Mouse (Mus musculus): ENCODE data around the gene Rapgef4.
"Not testable (repeated sequence)": the region's sequence is repeated elsewhere in the genome, so short reads cannot be mapped to it uniquely, and the experiment has no call there.

The Rapgef4 gene

GRCm38 (mm10) chr2:72031717-72032116 is 50.7 kb downstream of the Rapgef4 start:
- no peak for DNase-seq

- peak; percentile 83 to 84 for DNase-seq
Measured at GRCm38 (mm10) chr2:72035616-72036015, 54.6 kb downstream of the Rapgef4 start.

GRCm38 (mm10) chr2:72037357-72037756 is 56.3 kb downstream of the Rapgef4 start:
- no peak for DNase-seq

- peak; percentile 93 to 95 for DNase-seq
Measured at GRCm38 (mm10) chr2:72038235-72038634, 57.2 kb downstream of the Rapgef4 start.

- peak; percentile 84 to 88 for DNase-seq
Measured at GRCm38 (mm10) chr2:72038651-72039251, 57.7 kb downstream of the Rapgef4 start.

- no peak for DNase-seq
Measured at GRCm38 (mm10) chr2:72039522-72040045, 58.5 kb downstream of the Rapgef4 start.

GRCm38 (mm10) chr2:72041087-72041486 is 60.0 kb downstream of the Rapgef4 start:
- DNase-seq, result no peak

- peak in 1 of 2 experiments; percentile 56 for DNase-seq
Measured at GRCm38 (mm10) chr2:72042093-72042492, 61.1 kb downstream of the Rapgef4 start.

GRCm38 (mm10) chr2:72044191-72044590 is 63.2 kb downstream of the Rapgef4 start:
- peak; percentile 36 for DNase-seq

GRCm38 (mm10) chr2:72045024-72045423 is 64.0 kb downstream of the Rapgef4 start:
- peak in 1 of 2 experiments; percentile 42 for DNase-seq

GRCm38 (mm10) chr2:72045659-72046058 is 64.6 kb downstream of the Rapgef4 start:
- no peak for DNase-seq

- DNase-seq, result no peak
Measured at GRCm38 (mm10) chr2:72050451-72050850, 69.4 kb downstream of the Rapgef4 start.

- peak; percentile 38 for DNase-seq
Measured at GRCm38 (mm10) chr2:72054280-72054679, 73.2 kb downstream of the Rapgef4 start.

- DNase-seq, result no peak
Measured at GRCm38 (mm10) chr2:72054736-72055135, 73.7 kb downstream of the Rapgef4 start.

- peak; percentile 20 to 22 for DNase-seq
Measured at GRCm38 (mm10) chr2:72055476-72055875, 74.4 kb downstream of the Rapgef4 start.

GRCm38 (mm10) chr2:72056081-72056874 is 75.2 kb downstream of the Rapgef4 start:
- no peak for DNase-seq

GRCm38 (mm10) chr2:72062931-72063330 is 81.9 kb downstream of the Rapgef4 start:
- DNase-seq, result no peak

GRCm38 (mm10) chr2:72068505-72068904 is 87.5 kb downstream of the Rapgef4 start:
- DNase-seq, result no peak

GRCm38 (mm10) chr2:72070086-72070485 is 89.0 kb downstream of the Rapgef4 start:
- no peak for DNase-seq

- DNase-seq, result not testable (repeated sequence)
Measured at GRCm38 (mm10) chr2:72073121-72073520, 92.1 kb downstream of the Rapgef4 start.

GRCm38 (mm10) chr2:72074999-72075561 is 94.0 kb downstream of the Rapgef4 start:
- DNase-seq, result no peak

- no peak for DNase-seq
Measured at GRCm38 (mm10) chr2:72077490-72078139, 96.6 kb downstream of the Rapgef4 start.

- peak in 1 of 2 experiments; percentile 23 for DNase-seq
Measured at GRCm38 (mm10) chr2:72078140-72078521, 97.1 kb downstream of the Rapgef4 start.
